Mouse (Mus musculus) pancreas, adult 10 weeks (tissue): ENCODE measurements around the gene Olfr550. TPM values are rescaled to one million over a fixed set of nuclear protein-coding genes. Genes with fewer than 3 reads are reported as not detected.

Experiments
- polyA plus RNA-seq: library from polyadenylated mRNA; stranded (reverse); fragments of 350-450 nt; fragmentation: Illumina TruSeq; extraction: RNeasy Lipid Tissue Mini Kit (QIAGEN cat#74804); gene quantifications from one replicate; pipeline ENCODE4 v1.2.3, GENCODE M21; 2015; ENCODE audit warnings: low read depth, low replicate concordance; ENCODE audit not compliant: insufficient read depth

Olfr550 gene
- polyA plus RNA-seq = not detected

DNA sequence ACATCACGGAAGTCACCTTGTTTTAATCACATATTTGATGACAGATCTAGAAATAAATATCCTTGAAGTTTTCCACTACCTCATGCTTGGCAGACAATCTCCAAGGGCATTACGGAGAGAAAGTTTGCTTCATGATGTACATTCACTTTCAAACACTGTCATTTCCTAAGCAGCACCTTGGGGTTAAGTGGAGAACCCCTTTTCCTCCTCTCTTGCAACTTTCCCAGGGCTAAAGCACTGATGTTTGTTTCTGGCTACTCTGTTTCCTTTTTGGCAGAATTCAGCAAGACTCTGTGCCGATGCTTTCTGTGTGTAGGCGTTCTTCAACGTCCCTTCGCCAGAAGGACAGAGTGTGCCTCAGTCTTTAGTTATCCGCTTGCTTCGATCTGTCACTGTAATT lies at the start of gene Olfr550:
Gene Olfr550 (plus strand): TSS at position 301 of the 400 bp plus-strand sequence.

DNA sequence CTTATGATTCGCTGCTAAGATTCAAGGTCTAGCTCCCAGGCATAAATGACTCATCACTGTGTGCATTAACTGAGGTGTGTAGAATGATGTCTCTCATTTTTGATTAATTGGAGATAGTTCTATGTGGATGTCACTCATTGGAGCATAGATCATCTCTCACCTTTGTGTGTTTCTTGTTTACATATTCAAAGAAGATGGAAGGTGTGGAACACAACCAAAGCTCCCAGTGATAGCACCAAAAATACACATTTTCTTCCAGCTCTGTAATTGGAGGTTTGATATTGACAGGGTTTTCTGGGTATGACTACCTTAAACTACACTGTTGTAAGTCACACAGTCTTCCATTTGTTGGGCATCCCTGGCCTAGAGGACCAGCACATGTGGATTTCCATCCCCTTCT lies 36.8 kb upstream of the Olfr550 start, which contains the start of gene Olfr547:
Gene Olfr547 (plus strand): TSS at position 301 of the 400 bp plus-strand sequence.

DNA sequence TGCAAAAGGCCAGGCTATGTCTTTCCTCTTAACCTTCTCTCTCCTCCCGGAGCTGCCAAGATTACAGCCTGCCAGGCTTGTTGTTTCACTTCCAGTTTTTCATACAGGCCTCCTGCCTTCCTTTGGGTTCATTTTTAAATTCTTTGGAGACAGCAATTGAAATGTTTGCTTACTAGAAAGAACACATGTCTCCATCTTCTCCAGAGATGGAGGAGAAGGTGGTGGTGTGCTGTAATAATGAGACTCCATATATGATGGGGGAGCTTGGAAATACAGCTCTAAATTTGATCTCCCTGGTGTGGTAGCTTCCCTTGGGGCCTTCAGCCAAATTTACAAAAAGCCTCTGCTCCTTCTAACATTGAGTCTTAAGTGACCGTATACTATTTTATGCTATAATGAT lies 30.6 kb upstream of the Olfr550 start, which contains the start of gene Olfr548-ps1:
Gene Olfr548-ps1 (plus strand): TSS at position 301 of the 400 bp plus-strand sequence.

GRCm38 (mm10) chr7:102549570-102549969 lies 21.7 kb upstream of the Olfr550 start, which contains the start of gene Olfr549:
Gene Olfr549, plus strand, starts transcription at chr7:102549870.

GRCm38 (mm10) chr7:102564999-102565997 lies 5.9 kb upstream of the Olfr550 start, which contains the start of gene Trim21:
Gene Trim21, minus strand, starts transcription at chr7:102565486.

DNA sequence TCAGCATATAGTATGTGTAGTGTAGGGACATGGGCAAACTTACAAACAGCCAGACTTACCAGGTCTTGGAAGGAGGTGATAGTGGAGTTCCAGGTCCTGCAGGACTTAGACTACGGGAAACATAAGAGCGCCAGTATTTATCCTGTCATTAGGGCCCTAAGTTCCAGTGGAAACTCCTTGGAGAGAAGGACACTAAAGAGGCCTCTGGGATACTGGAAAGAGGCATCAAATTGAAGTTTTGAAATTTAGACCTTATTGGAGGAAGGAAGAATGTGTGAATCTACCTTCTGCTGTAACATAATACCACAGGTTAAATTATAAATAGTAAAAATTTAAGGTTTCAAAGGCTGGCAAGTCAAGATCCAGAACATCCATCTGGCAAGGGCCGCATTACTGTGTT lies 20.5 kb downstream of the Olfr550 start, which contains the start of gene Olfr551:
Gene Olfr551 (minus strand): TSS at position 101 of the 400 bp plus-strand sequence.

DNA sequence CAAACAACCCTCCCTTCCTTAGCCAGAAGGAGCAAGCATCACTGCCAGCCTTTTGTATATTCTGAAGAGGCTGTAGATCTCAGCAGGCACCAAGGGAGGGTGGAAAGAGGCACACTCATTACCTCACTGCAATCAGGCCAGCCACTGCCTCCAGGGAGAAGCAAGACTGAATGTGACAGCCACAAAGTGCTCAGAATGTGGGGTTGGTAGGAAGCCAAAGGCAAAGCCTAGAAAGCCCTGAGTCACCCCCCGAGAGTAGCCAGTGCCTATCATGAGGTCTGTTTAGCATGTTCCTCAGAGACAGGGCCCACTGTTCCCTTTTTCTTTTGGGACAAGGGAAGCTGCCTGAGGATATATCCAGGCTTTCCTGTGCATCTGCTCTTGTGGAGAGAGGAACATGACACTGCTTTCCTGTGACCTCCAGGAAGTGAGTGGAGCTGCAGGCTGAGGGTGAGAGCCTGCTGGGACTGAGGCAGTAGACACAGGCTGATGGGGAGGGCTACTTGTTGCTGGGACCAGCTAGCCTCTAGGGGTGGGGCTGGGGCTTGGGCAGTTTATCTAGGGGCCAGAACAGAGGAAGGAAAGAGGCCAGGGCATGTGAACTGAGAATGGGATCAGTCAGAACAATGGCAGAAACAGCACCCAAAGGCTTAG lies 26.3 kb downstream of the Olfr550 start, which contains the start of gene Olfr552:
Gene Olfr552 (plus strand): TSS at position 393 of the 654 bp plus-strand sequence.

DNA sequence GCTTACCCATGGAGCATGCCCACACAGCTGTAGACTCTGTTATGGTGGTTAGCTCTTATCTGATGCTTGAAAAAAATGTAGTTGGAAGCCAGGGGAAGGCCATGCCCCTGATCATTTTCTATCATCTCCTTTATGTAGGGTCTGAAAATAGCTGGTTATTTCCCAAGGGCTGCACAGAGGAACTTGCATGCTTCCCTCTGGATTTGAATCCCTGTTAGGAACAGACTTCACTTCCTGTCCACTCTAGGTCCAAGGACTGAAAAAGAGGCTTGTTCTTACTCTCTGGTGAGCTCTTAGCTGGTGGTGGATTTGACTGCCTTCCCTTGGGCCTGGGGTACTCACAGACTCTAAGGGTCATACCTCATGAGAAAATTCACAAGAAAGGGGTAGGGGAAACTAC lies 46.9 kb downstream of the Olfr550 start, which contains the start of gene Olfr553:
Gene Olfr553 (minus strand): TSS at position 101 of the 400 bp plus-strand sequence.

Other genes starting within 250 kb of the Olfr550 start
- 4.1 TPM for gene Rrm1, start 129.7 kb upstream of the Olfr550 start, polyA plus RNA-seq
- not detected for gene Olfr543, start 89.8 kb upstream of the Olfr550 start, polyA plus RNA-seq
- not detected for gene Olfr544, start 83.1 kb upstream of the Olfr550 start, polyA plus RNA-seq
- gene Olfr545, start 71.9 kb upstream of the Olfr550 start, polyA plus RNA-seq = not detected
- not detected for gene Olfr547, start 36.7 kb upstream of the Olfr550 start, polyA plus RNA-seq
- not detected for gene Olfr548-ps1, start 30.5 kb upstream of the Olfr550 start, polyA plus RNA-seq
- not detected for gene Olfr549, start 21.6 kb upstream of the Olfr550 start, polyA plus RNA-seq
- gene Trim21, start 6.0 kb upstream of the Olfr550 start, polyA plus RNA-seq = 3.7 TPM
- gene Olfr551, start 20.4 kb downstream of the Olfr550 start, polyA plus RNA-seq = not detected
- gene Olfr552, start 26.3 kb downstream of the Olfr550 start, polyA plus RNA-seq = not detected
- gene Olfr553, start 46.8 kb downstream of the Olfr550 start, polyA plus RNA-seq = not detected
- not detected for gene Olfr554, start 67.0 kb downstream of the Olfr550 start, polyA plus RNA-seq
- gene Olfr555, start 87.4 kb downstream of the Olfr550 start, polyA plus RNA-seq = not detected
- not detected for gene Olfr556, start 93.5 kb downstream of the Olfr550 start, polyA plus RNA-seq
- gene Trim68, start 115.9 kb downstream of the Olfr550 start, polyA plus RNA-seq = 4.4 TPM
- gene Olfr557, start 124.5 kb downstream of the Olfr550 start, polyA plus RNA-seq = not detected
- gene Olfr558, start 130.8 kb downstream of the Olfr550 start, polyA plus RNA-seq = 0.44 TPM
- gene Olfr33, start 147.6 kb downstream of the Olfr550 start, polyA plus RNA-seq = not detected
- not detected for gene Olfr559, start 156.0 kb downstream of the Olfr550 start, polyA plus RNA-seq
- not detected for gene Olfr560, start 187.9 kb downstream of the Olfr550 start, polyA plus RNA-seq
- 2.1 TPM for gene Olfr78, start 188.0 kb downstream of the Olfr550 start, polyA plus RNA-seq
- gene Olfr561, start 199.8 kb downstream of the Olfr550 start, polyA plus RNA-seq = not detected
- gene Olfr564, start 232.0 kb downstream of the Olfr550 start, polyA plus RNA-seq = not detected